Mouse (Mus musculus) thymus, adult 2 months (tissue): ENCODE measurements around the gene Atg4a. TPM values are rescaled to one million over a fixed set of nuclear protein-coding genes. Genes with fewer than 3 reads are reported as not detected.

Experiments used
- DNase-seq: peaks from one replicate; pipeline ENCODE4 v3.0.0; 2021
- H3K27ac ChIP-seq: fragments of 200-500 bp; 2 replicates; pipeline ENCODE4 v1.5.1; 2012; ENCODE audit warnings: low read length, control low read depth; ENCODE audit not compliant: control insufficient read depth, insufficient read depth
- H3K27me3 ChIP-seq: fragments of 200-500 bp; 2 replicates; pipeline ENCODE4 v1.6.1; 2012; ENCODE audit warnings: mild to moderate bottlenecking, low read length, moderate library complexity, mixed read lengths; ENCODE audit not compliant: control insufficient read depth, insufficient read depth
- H3K36me3 ChIP-seq: fragments of 200-500 bp; 2 replicates; pipeline ENCODE4 v1.6.1; 2012; ENCODE audit warnings: mild to moderate bottlenecking, low read length, moderate library complexity; ENCODE audit not compliant: control insufficient read depth, insufficient read depth
- H3K4me1 ChIP-seq: fragments of 200-500 bp; replicated peaks from 2 replicates; pipeline ENCODE4 v1.6.1; 2012; ENCODE audit warnings: low read length; ENCODE audit not compliant: control insufficient read depth, insufficient read depth
- H3K4me3 ChIP-seq: fragments of 200-500 bp; 2 replicates; pipeline ENCODE4 v1.5.1; 2012; ENCODE audit warnings: mild to moderate bottlenecking, low read length, control low read depth, moderate library complexity; ENCODE audit not compliant: control insufficient read depth, insufficient read depth
- CTCF ChIP-seq: fragments of 200-500 bp; IDR thresholded peaks from 2 replicates; pipeline ENCODE4 v1.5.1; 2012; ENCODE audit warnings: mild to moderate bottlenecking, control low read depth, low read length, moderate library complexity, borderline replicate concordance; ENCODE audit not compliant: control insufficient read depth, poor library complexity, insufficient read depth; ENCODE audit errors: extremely low read depth
- POLR2A ChIP-seq: fragments of 200-500 bp; IDR thresholded peaks from 2 replicates; pipeline ENCODE4 v1.6.1; 2012; ENCODE audit warnings: mild to moderate bottlenecking, low read length, control low read depth, moderate library complexity; ENCODE audit not compliant: control insufficient read depth, poor library complexity, insufficient read depth; ENCODE audit errors: extremely low read depth
- WGBS: fragments of 180-500 bp; shearing (Covaris S2); methylation state at CpG from one replicate; pipeline ENCODE4 v1.1.7; 2018; 5-methylcytosine and 5-hydroxymethylcytosine counted together
- polyA plus RNA-seq: library from polyadenylated mRNA; depleted of rRNA; stranded (reverse); fragments of >200 nt; gene quantifications from 2 replicates; pipeline ENCODE4 v1.2.3, GENCODE M21; 2012

Gene Atg4a
- polyA plus RNA-seq, 1 experiment = 7.3 TPM

GRCm38 (mm10) chrX:140953618-140954017 is 3.1 kb upstream of the Atg4a start:
- 96% methylated on average over 4 of the region's 4 CpGs for WGBS
- H3K4me3 ChIP-seq = no peak overlapping the region
- no peaks in the 10 kb centered on the region for H3K4me1 ChIP-seq
- H3K27ac ChIP-seq = no peak overlapping the region
- DNase-seq = no peak
- H3K27me3 ChIP-seq = no peaks in the 10 kb centered on the region
- TF ChIP-seq POLR2A (no peak), CTCF (no peak)
- H3K36me3 ChIP-seq = peaks cover 5% of the 10 kb centered on the region; the same call in 1 of the 2 replicates

GRCm38 (mm10) chrX:140956959-140957358 is 252 bp downstream of the Atg4a start:
- H3K36me3 ChIP-seq = no peaks in the 10 kb centered on the region
- no peak for DNase-seq
- H3K4me3 ChIP-seq = peak overlapping the region; percentile 87
- H3K4me1 ChIP-seq = no peaks in the 10 kb centered on the region
- TF ChIP-seq POLR2A (no peak), CTCF (no peak)
- no peaks in the 10 kb centered on the region for H3K27me3 ChIP-seq
- WGBS = 3% methylated on average over 5 of the region's 5 CpGs
- H3K27ac ChIP-seq = no peak overlapping the region

GRCm38 (mm10) chrX:140978943-140979342 is 22.2 kb downstream of the Atg4a start:
- Histone ChIP-seq H3K4me1 (no peaks in the 10 kb centered on the region), H3K27me3 (no peaks in the 10 kb centered on the region), H3K27ac (no peak overlapping the region), H3K4me3 (no peak overlapping the region), H3K36me3 (no peaks in the 10 kb centered on the region)
- WGBS = 97% methylated on average over 1 of the region's 1 CpGs
- DNase-seq = no peak
- TF ChIP-seq POLR2A (no peak), CTCF (no peak)

GRCm38 (mm10) chrX:140979546-140979945 is 22.8 kb downstream of the Atg4a start:
- Histone ChIP-seq H3K36me3 (no peaks in the 10 kb centered on the region), H3K27ac (no peak overlapping the region), H3K4me3 (no peak overlapping the region), H3K4me1 (no peaks in the 10 kb centered on the region), H3K27me3 (no peaks in the 10 kb centered on the region)
- TF ChIP-seq CTCF (no peak), POLR2A (no peak)
- no peak for DNase-seq
- WGBS = 40% methylated on average over 2 of the region's 2 CpGs

GRCm38 (mm10) chrX:140980163-140980562 is 23.5 kb downstream of the Atg4a start:
- Histone ChIP-seq H3K36me3 (no peaks in the 10 kb centered on the region), H3K4me1 (no peaks in the 10 kb centered on the region), H3K27me3 (no peaks in the 10 kb centered on the region), H3K27ac (no peak overlapping the region), H3K4me3 (no peak overlapping the region)
- TF ChIP-seq CTCF (no peak), POLR2A (no peak)
- 94% methylated on average over 4 of the region's 4 CpGs for WGBS
- DNase-seq = no peak

- 60% methylated on average over 6 of the region's 6 CpGs for WGBS
- Histone ChIP-seq H3K4me1 (no peaks in the 10 kb centered on the region), H3K4me3 (no peak overlapping the region), H3K27ac (no peak overlapping the region), H3K36me3 (no peaks in the 10 kb centered on the region), H3K27me3 (no peaks in the 10 kb centered on the region)
- DNase-seq = no peak
- no peak for TF ChIP-seq CTCF
- TF ChIP-seq POLR2A = no peak
These were observed 26.7 kb downstream of the Atg4a start for GRCm38 (mm10) chrX:140983206-140983960.
